Mouse (Mus musculus) embryonic facial prominence, embryonic 10.5 days (tissue): ENCODE results near the gene Fut11. TPM values are rescaled to one million over a fixed set of nuclear protein-coding genes. Genes with fewer than 3 reads are reported as not detected.

Experiments used
- DNase-seq: peaks from one replicate; pipeline ENCODE4 v3.0.0-alpha.2; 2017; ENCODE audit warnings: low spot score
- H3K27ac ChIP-seq: fragments of 300-500 bp; sonication (generic); replicated peaks from 2 replicates; pipeline ENCODE4 v1.5.1; 2016; ENCODE audit warnings: mild to moderate bottlenecking
- H3K27me3 ChIP-seq: fragments of 300-500 bp; sonication (generic); replicated peaks from 2 replicates; pipeline ENCODE4 v1.6.1; 2016; ENCODE audit warnings: low read depth, mild to moderate bottlenecking; ENCODE audit not compliant: poor library complexity, severe bottlenecking
- H3K36me3 ChIP-seq: fragments of 300-500 bp; sonication (generic); replicated peaks from 2 replicates; pipeline ENCODE4 v1.6.1; 2016; ENCODE audit warnings: mild to moderate bottlenecking, moderate library complexity
- H3K4me1 ChIP-seq: fragments of 300-500 bp; sonication (generic); 2 replicates; pipeline ENCODE4 v1.6.1; 2016
- H3K4me3 ChIP-seq: fragments of 300-500 bp; sonication (generic); 2 replicates; pipeline ENCODE4 v1.5.1; 2016; ENCODE audit warnings: mild to moderate bottlenecking, moderate library complexity
- H3K9me3 ChIP-seq: fragments of 300-500 bp; sonication (generic); 2 replicates; pipeline ENCODE4 v1.6.1; 2016; ENCODE audit warnings: mild to moderate bottlenecking
- WGBS: fragments of 180-500 bp; shearing (Covaris S2); methylation state at CpG from one replicate; pipeline ENCODE4 v1.1.7; 2016; 5-methylcytosine and 5-hydroxymethylcytosine counted together
- polyA plus RNA-seq: library from polyadenylated mRNA; unstranded; fragments of >200 nt; fragmentation: Nextera tagmentation; extraction: Ambion mirVana; gene quantifications from 2 replicates; pipeline ENCODE4 v1.2.1, GENCODE M21; 2016

Fut11 gene
- polyA plus RNA-seq, 1 experiment from 2014 or later = 20.9 TPM

DNA sequence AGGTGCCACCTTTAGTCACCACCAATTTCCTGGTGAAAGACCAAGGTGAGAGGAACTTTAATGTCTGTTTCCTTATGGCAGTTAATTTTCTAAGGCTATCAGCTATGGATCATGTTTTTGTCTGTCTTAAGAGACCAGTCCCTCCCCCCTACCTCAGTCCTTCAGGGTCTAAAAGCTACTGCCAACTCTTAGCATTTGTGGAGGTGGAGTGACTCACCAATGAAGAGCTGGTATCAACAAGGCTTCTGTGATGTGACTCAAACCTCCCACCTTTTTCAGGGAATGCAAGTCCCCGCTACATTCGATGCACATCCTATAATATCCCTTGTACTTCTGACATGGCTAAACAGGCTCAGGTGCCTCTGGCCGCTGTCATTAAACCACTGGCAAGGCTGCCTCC is 8.2 kb upstream of the Fut11 start:
- no peaks in the 10 kb centered on the region for H3K4me1 ChIP-seq
- peaks cover 100% of the 10 kb centered on the region for H3K36me3 ChIP-seq
- H3K27me3 ChIP-seq = no peaks in the 10 kb centered on the region
- H3K9me3 ChIP-seq = no peaks in the 10 kb centered on the region
- H3K27ac ChIP-seq = no peak overlapping the region
- WGBS = 94% methylated on average over 3 of the region's 3 CpGs
- H3K4me3 ChIP-seq = no peak overlapping the region
- no peak for DNase-seq

DNA sequence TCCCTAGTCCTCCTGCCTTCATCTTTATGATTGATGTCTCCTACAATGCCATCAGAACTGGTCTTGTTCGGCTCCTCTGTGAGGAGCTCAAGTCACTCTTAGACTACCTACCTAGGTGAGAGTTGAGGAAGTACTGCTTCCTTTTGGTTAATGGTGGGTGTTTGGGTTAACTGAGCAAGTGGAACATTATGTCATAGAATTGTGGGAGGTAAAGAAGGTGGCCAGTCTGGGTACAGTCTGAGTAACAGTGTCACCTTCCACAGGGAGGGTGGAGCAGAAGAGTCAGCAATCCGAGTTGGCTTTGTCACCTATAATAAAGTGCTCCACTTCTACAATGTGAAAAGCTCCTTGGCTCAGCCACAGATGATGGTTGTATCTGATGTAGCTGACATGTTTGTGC is 5.8 kb upstream of the Fut11 start:
- no peak for DNase-seq
- Histone ChIP-seq H3K27me3 (no peaks in the 10 kb centered on the region), H3K36me3 (peaks cover 100% of the 10 kb centered on the region), H3K4me3 (no peak overlapping the region), H3K4me1 (peaks cover 6% of the 10 kb centered on the region), H3K9me3 (no peaks in the 10 kb centered on the region), H3K27ac (no peak overlapping the region)
- WGBS = 89% methylated on average over 2 of the region's 2 CpGs

DNA sequence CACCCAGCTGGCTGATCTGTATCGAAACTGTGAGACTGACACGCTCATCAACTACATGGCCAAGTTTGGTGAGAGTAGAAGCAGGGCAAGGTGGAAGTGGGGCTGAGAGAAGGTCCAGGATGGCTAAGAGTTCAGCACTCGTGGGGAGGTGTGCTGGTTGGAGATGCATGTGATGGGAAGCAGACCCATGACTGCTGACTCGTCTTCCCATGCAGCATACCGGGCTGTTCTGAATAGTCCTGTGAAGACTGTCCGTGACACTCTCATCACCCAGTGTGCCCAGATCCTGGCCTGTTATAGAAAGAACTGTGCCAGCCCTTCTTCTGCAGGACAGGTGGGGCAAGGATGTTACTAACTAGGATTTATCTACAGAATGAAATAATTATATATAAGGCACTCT is 3.0 kb upstream of the Fut11 start:
- no peak for DNase-seq
- Histone ChIP-seq H3K9me3 (no peaks in the 10 kb centered on the region), H3K36me3 (peaks cover 79% of the 10 kb centered on the region), H3K27ac (no peak overlapping the region), H3K4me1 (peaks cover 28% of the 10 kb centered on the region), H3K27me3 (no peaks in the 10 kb centered on the region), H3K4me3 (no peak overlapping the region)
- 96% methylated on average over 6 of the region's 6 CpGs for WGBS

DNA sequence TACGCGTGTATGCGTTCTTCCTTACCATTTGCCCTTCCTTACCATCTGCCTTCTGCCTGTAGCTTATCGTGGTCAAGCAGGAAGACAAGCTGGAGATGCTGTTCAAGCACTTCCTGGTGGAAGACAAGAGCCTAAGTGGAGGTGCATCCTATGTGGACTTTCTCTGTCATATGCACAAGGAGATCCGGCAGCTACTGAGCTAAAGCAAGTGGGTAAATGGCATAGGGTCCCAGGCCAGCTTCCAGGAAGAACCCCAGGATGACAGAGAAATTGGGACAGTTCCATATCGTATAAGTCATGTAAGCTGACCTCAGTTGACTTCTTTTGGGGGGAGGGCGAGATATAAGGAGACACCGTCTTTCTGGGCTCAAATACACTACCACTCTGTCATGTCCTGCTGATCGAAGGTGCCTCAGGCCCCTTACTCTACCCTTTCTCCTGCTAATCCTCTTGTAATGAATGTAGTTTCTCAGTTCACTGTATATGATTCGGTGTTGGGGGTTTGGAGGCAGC is 1.1 kb upstream of the Fut11 start:
- Histone ChIP-seq H3K27ac (no peak overlapping the region), H3K4me1 (peaks cover 46% of the 10 kb centered on the region), H3K36me3 (peaks cover 72% of the 10 kb centered on the region), H3K4me3 (peak overlapping the region; percentile 96), H3K9me3 (no peaks in the 10 kb centered on the region), H3K27me3 (no peaks in the 10 kb centered on the region)
- no peak for DNase-seq
- 92% methylated on average over 10 of the region's 10 CpGs for WGBS

DNA sequence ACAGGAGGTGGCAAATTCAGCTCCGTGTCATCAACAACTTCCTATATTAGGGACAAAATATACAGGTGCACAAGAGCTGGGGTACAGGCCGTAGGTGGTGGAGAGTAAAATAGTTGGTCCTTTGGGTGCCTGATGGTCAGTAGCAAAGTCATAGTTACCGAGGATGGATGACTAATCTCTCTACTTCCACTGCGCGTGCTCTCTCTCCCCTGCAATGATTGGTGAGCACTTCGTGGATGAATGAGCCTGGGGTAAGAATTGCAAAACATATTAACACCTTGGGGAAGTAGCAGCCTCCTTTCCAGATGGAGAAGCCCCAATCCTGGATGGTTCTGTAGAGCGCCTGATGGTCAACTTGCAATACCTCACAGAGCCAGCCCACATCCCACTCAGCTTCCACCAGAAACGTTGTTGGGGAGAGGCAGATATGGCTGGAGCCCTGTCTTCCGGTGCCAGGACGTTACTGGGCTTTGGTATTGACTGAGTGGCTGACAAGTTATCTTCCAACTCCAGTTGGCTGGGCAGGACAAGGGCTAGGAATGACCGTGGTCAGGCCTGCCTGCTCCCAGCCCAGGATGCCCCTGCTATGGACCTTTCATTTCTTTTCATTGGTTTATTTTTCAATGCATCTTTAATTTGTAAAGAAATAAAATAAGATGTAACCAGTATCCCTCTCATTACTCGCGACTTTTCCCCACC is 434 bp upstream of the Fut11 start:
- peak overlapping the region; percentile 96 for H3K4me3 ChIP-seq
- no peaks in the 10 kb centered on the region for H3K27me3 ChIP-seq
- WGBS = 50% methylated on average over 13 of the region's 13 CpGs
- H3K4me1 ChIP-seq = peaks cover 46% of the 10 kb centered on the region
- H3K36me3 ChIP-seq = peaks cover 71% of the 10 kb centered on the region
- DNase-seq = no peak
- peak overlapping the region; percentile 97 for H3K27ac ChIP-seq
- no peaks in the 10 kb centered on the region for H3K9me3 ChIP-seq

DNA sequence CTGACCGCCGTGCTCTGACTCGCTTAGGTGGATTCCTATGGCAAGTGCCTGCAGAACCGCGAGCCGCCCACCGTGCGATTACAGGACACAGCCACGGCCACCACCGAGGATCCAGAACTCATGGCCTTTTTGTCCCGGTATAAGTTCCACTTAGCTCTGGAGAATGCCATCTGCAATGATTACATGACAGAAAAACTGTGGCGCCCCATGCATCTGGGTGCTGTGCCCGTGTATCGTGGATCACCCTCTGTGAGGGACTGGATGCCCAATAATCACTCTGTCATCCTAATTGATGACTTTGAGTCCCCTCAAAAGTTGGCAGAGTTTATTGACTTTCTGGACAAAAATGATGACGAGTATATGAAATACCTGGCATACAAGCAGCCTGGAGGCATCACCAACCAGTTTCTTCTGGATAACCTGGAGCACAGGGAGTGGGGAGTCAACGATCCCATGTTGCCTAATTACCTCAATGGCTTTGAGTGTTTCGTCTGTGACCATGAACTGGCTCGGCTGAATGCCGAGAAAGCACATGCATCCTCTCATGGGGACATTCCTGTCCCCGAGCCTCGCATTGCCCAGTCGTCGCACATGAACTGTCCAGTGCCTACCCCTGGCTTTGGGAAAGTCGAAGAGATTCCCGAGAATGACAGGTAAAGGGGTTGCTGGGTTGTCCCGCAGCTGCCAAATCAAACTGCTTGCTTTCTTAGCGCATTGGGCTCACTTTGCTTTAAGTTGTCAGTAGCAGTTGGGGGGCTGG is 1.2 kb downstream of the Fut11 start:
- no peak for DNase-seq
- H3K36me3 ChIP-seq = peaks cover 66% of the 10 kb centered on the region
- H3K27me3 ChIP-seq = no peaks in the 10 kb centered on the region
- H3K27ac ChIP-seq = peak overlapping the region; percentile 97
- no peaks in the 10 kb centered on the region for H3K9me3 ChIP-seq
- H3K4me1 ChIP-seq = peaks cover 52% of the 10 kb centered on the region
- peak overlapping the region; percentile 96 for H3K4me3 ChIP-seq
- WGBS = 15% methylated on average over 27 of the region's 27 CpGs

DNA sequence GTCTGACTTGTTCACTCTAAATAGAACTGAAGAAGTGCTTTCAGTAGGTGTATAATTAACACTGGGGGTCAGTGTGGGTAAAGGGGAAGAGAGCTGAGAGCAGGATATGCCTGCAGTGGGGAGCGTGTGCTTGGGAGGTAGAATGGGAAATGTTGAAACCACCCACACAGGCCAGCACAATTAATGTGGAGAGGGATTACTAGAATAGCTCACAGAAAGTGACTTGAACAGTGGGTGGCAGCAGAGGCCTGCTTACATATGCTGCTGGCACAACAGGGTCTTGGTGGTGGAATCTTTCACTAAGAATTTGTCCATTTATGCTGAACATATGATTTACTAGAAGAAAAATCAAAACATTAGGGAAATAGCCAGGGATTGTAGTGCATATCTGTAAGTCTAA is 2.2 kb downstream of the Fut11 start:
- peaks cover 55% of the 10 kb centered on the region for H3K36me3 ChIP-seq
- H3K27ac ChIP-seq = no peak overlapping the region
- H3K4me1 ChIP-seq = peaks cover 62% of the 10 kb centered on the region
- H3K4me3 ChIP-seq = peak overlapping the region; percentile 96
- WGBS = 17% methylated on average over 1 of the region's 1 CpGs
- peak; percentile 38 for DNase-seq
- no peaks in the 10 kb centered on the region for H3K9me3 ChIP-seq
- H3K27me3 ChIP-seq = no peaks in the 10 kb centered on the region

DNA sequence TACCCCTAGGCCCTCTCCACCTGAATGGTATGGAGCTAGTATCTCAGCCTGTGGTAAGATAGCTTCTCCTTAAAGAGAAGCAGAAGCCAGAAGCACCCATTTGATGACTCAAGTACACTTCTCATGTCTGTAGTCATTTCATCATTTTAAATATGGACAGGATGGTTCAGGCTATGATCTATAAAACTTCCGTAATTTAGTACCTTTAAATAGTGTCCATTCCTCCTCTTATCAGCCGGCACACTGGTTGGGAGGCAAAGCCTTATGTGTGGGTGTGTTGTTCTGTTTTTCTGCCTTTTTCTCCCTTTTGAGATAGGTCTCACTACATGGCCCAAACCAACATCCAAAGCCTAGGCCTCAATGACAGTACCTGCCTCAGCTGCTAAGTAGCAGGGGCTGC is 3.7 kb downstream of the Fut11 start:
- 95% methylated on average over 2 of the region's 2 CpGs for WGBS
- DNase-seq = no peak
- H3K4me1 ChIP-seq = peaks cover 64% of the 10 kb centered on the region
- no peak overlapping the region for H3K27ac ChIP-seq
- H3K9me3 ChIP-seq = no peaks in the 10 kb centered on the region
- H3K36me3 ChIP-seq = peaks cover 40% of the 10 kb centered on the region
- H3K27me3 ChIP-seq = no peaks in the 10 kb centered on the region
- no peak overlapping the region for H3K4me3 ChIP-seq

DNA sequence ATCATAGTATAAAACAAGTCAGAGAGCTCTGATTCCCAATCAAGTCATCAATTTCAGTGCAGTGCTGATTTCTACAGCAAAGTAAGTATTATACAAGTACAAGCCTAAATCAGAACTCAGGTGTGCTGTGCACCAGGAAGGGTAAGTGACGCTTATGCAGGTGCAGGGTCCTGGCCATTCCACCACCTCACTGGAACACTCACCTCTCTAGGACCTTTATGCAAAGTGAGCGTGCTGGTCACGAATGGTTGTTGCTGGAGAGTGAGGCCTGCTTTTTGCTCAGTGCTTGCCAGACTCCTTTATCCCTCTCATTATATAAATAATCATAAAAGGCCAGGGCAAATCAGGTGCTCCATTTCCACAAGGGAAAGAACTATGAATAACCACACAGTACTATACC is 5.6 kb downstream of the Fut11 start:
- peaks cover 43% of the 10 kb centered on the region for H3K36me3 ChIP-seq
- peaks cover 54% of the 10 kb centered on the region for H3K4me1 ChIP-seq
- no peaks in the 10 kb centered on the region for H3K27me3 ChIP-seq
- no peak overlapping the region for H3K27ac ChIP-seq
- H3K9me3 ChIP-seq = no peaks in the 10 kb centered on the region
- 0 out of 2 replicates have a peak overlapping the region, but pooled peaks have one; percentile 15 for H3K4me3 ChIP-seq
- DNase-seq = no peak
- 86% methylated on average over 3 of the region's 3 CpGs for WGBS

DNA sequence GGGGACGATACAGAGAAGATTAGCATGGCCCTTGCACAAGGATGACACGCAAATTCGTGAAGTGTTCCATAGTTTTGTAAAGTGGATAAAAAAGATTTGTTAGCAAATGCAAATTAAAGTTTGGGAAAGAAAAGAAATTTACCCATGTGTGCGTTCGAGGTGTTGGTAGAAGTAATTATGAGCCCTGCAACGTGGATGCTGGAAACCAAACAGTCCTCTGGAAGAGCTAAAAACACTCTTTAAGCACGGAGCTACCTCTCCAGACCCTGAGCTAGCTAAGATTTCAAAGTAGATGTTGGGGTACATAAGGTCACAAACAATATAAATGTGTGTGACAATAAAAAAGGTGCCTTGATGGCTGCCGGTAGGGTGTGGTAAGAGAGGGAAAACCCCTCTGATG is 6.8 kb downstream of the Fut11 start:
- H3K27ac ChIP-seq = no peak overlapping the region
- H3K4me1 ChIP-seq = peaks cover 46% of the 10 kb centered on the region
- no peaks in the 10 kb centered on the region for H3K9me3 ChIP-seq
- 83% methylated on average over 8 of the region's 8 CpGs for WGBS
- peaks cover 44% of the 10 kb centered on the region for H3K36me3 ChIP-seq
- H3K27me3 ChIP-seq = no peaks in the 10 kb centered on the region
- peak overlapping the region; percentile 67 for H3K4me3 ChIP-seq
- DNase-seq = no peak

DNA sequence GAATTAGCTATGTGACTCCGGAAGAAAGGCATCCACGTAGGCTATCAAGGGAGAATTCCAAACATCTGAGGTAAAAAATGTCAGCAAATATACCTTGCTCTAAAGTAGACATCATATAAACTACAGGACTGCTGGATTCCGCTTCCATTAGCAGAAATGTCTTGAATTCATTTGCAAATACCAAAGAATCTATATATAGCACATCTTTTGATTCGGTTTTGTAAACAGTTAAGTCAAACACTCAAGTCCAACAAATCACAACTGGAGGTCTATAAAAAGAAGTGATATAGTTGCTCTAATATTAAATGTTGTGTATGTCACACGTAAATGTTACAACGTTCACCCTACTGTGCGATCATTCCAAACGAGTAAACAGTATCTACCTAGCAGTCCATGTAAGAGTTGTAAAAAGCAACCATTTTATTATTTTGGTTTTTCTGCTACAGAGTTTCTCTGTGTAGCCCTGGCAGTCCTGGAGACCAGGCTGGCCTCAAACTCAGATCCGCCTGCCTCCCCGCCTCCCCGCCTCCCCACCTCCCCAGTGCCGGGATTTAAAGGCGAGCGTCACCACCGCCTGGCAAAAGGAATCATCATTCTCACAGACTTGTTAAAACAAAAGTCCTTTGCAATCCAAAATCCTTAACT is 7.5 kb downstream of the Fut11 start:
- 14% methylated on average over 15 of the region's 15 CpGs for WGBS
- Histone ChIP-seq H3K27me3 (no peaks in the 10 kb centered on the region), H3K9me3 (no peaks in the 10 kb centered on the region), H3K4me1 (peaks cover 44% of the 10 kb centered on the region), H3K4me3 (peak overlapping the region; percentile 67), H3K36me3 (peaks cover 44% of the 10 kb centered on the region), H3K27ac (peak overlapping the region; percentile 98)
- no peak for DNase-seq

DNA sequence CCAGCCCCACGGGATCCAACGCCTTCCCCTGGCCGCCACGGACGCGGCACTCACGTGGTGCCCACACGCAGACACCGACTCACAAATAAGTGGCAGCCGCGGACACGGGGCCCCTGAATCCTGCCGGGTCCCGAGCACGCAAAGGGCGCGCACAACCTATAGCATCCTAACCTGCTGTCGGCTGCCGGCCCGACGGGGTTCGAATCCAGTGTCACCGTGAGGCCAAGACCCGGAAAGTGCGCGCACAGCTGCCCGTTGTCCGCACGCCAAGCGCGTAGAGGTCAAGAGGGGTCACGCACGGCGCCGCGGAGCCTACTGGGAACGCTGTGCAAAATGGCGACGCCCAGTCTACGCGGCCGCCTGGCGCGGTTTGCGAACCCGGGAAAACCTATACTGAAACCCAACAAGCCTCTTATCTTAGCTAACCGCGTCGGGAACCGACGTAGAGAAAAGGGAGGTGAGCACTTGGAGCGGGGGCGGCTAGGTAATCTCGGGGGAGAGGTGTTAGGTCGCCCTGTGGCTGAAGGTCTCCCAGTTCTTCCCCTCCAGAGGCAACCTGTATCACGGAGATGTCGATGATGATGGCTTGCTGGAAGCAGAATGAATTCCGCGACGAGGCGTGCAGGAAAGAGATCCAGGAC is 8.1 kb downstream of the Fut11 start, which contains the start of gene Chchd1:
Chchd1 (plus strand) TSS at position 266 of the 641 bp plus-strand sequence.
- WGBS = under 1% methylated on average over 61 of the region's 61 CpGs
- DNase-seq = peak; percentile 92
- H3K4me1 ChIP-seq = peaks cover 39% of the 10 kb centered on the region
- H3K36me3 ChIP-seq = peaks cover 40% of the 10 kb centered on the region
- no peaks in the 10 kb centered on the region for H3K27me3 ChIP-seq
- H3K4me3 ChIP-seq = peak within 1 kb of the TSS; percentile 67
- peak within 1 kb of the TSS; percentile 98 for H3K27ac ChIP-seq
- no peaks in the 10 kb centered on the region for H3K9me3 ChIP-seq
